Mouse (Mus musculus): ENCODE data around the gene Ctbs.

DNA sequence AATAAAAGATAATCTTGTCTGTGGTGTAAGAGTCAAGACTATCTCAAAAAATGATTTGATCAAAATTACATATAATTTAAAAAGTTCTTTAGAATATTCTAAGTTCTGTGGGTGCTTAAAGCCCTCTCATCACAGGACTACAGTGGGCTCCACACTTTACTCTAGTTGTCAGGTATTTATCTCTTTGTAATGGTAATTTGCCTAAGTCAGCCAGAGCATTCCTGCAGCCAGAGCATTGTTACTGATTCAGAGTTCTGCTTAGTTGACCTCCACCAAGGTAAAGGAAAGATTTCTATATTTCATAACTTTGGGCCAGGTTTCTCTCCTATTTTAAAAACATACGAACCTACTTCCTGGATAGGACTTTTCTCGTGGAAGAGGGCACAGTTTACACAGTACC lies 19.6 kb downstream of the Ctbs start:
- TF ChIP-seq CTCF (IDR thresholded peaks at IDR 0.05) = no peak
- TF ChIP-seq EP300 (IDR thresholded peaks at IDR 0.05) = no peak
